Mouse (Mus musculus): ENCODE measurements around the gene Col6a4.

Gene Col6a4

DNA sequence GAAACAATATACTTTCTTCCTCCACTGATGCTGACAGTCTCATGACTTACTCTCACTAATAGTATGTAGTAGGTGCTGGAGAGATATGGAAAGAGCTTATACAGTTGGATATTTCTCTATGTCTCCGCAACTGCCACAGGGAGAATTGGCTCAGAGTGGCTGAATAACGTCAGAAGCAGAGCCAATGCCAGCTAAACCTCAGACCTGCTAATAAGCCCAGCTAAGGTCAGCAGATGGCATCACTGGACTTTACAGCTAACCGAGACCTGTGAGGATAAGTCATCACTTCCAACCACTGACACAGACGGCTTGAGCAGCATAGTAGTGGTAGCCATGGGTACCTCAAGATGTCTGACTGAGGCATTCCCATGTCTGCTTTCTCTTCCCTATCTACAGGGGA, 22.6 kb downstream of the Col6a4 start:
- DNase-seq (ENCODE audit: low spot score) = no peak

DNA sequence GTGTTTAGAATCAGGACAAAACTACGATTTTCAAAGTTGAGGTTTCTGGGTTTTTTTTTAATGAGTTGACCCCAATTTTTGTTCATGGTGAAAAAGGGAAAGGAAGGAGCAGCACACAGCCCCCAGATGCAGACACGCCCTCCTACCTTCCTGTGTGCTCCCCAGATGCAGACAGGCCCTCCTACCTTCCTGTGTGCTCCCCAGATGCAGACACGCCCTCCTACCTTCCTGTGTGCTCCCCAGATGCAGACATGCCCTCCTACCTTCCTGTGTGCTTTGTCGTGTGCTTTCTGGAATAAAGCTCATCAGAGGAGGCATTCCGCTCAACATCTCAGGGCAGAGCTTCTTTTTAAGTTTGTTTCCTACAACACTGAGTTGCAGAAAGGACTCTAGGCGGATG, 24.9 kb downstream of the Col6a4 start:
- DNase-seq (ENCODE audit: low spot score) = no peak

DNA sequence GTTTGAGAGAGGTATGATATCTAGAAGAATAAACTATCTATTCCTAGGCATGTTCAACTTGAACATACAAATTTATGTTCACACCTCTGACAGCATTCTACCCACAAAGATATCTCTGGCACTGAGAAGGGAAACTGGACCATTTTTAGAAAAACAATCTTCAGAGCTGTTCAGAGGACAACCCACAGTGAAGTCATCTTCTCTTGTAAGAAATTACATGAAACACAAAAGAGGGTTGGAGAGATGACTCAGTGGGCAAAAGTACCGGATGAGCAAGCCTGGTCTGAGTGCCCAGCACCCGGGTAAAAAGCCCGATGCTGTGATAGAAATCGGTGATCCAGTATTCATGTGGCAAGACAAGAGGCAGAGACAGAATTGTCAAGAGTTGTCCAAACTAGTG, 43.1 kb downstream of the Col6a4 start:
- no peak for DNase-seq (ENCODE audit: low spot score)

DNA sequence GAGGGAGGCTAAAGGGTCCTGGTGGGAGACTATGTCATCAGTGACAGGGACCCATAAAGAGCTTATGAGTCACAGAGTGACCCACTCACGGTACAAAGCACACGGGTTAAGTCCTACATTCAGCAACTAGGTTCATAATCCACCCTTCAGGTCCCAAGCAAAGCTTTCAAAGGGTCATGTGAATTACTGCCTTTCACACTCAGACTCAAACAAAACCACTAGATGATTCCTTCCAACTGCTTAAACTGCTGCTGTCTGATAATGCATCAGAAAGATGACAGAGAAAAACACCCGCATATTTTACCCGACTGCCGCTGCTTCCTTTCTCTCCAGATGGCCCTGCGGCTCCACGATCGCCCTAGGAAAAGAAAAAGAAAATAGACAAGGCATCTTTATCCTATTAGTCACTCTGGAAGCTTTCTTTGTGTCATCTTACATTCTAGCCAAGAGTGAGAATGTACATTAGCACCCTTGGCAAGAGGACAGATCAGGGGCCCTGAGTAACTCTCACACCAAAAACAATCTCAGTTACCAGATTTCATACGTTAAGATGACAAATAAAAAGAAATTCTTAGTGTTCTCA, 52.6 kb downstream of the Col6a4 start:
- DNase-seq (ENCODE audit: low spot score) = no peak

DNA sequence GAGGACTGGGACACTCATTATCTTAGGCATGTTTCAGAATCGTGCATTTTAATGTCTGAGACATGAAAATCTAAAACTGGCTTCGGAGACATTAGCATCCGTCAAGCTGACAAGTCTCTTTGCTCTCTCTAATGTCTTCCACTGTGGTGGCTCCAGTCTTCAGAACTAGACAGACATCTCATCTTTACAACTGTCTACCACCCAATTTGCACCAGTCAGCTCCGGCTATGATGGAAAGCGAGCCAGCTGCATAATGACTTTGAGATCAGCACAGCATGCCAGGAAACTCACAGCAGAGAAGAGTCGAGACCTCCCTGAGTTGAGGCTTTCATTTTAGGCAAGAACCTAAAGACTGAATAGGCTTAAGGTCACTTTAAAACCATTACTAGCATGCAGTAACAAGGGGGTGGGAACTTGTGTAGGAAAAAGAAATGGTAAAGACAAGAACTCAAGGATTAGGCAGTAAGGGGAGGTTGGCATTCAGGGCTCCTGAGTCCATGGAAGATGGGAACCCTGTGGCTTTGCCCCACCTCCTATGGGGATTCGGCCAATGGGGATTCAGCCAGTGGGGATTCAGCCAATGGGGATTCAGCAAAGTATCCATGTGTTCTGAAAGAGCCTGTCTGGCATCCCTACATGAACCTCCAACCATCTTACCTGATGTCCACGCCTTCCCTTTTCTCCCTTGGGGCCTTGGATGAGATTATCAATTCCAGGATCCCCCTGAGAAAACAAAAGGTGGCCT, 56.5 kb downstream of the Col6a4 start:
- DNase-seq (ENCODE audit: low spot score) = no peak

DNA sequence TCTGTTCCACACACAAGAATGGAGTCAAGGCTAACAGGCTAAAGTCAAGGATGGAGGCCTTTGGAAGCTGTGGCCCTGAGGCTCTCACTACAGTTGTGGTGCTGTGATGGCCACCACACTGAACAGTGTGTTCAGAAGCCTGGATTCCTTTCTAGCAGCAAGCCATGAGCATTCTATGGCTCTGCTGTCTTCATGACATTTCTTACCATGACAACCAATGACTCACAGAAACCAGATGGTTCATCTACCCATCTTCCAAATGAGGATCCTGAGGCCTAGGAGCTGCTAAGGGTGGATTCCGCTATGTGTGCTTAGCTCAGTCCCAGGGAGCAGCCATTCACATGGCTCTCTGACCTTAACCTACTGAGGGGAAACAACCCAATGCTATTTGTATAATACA, 57.3 kb downstream of the Col6a4 start:
- DNase-seq (ENCODE audit: low spot score) = no peak

DNA sequence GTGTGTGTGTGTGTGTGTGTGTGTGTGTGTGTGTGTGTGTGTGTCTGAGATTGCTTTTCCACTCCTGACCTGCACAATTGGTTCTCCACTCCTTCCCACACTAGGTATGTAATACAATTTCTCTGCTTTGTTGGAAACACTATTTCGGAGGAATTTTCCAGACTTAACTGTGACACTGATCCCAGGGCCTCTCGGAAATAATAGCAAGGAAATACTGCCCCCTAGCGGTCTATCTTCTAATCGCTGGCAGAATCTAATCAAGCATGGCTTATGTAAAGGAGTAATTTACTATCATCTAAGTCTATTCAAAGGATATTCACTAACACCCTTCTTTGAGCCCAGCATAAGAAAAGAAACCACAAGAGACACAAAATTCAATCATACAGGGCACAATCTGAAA, 57.7 kb downstream of the Col6a4 start:
- peak; percentile 54 for DNase-seq (ENCODE audit: low spot score)

DNA sequence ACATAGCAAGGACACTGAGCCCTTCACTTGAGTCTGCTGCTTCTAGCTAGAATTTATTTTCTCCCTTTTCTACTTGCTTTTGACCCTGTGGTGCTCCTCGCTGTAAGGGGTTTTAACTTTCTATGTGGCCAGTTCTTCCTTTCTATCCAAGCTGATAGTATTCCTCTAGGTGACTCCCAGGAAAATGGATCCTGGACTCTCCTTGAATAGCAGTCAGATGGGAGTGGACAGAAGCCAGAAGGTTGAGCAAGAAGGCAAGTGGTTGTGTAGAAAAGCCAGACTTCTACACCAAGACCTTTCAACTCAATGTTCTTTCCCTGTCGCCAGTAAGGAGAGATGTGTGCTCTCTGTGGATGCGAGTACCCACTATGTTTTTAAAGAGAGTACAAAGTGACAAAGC, 80.9 kb downstream of the Col6a4 start:
- DNase-seq (ENCODE audit: low spot score) = no peak

DNA sequence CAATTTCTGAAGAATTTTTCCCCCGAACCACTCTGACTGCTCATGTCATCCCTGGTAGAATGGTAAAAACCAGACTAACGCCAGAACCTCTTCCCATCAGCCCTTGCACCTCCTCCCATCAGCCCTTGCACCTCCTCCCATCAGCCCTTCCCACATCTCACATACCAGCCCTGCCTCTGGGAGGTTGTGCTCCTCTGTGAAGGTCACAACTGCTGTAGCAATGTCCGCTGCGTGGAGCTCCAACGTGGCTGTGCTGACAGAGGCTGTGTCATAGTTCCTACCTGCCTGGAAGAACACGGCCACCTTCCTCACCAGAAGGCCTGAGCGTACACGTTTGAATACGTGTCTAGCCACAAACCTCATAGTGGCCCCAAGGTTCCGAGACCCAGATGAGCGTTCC, 83.4 kb downstream of the Col6a4 start:
- DNase-seq (ENCODE audit: low spot score) = no peak

DNA sequence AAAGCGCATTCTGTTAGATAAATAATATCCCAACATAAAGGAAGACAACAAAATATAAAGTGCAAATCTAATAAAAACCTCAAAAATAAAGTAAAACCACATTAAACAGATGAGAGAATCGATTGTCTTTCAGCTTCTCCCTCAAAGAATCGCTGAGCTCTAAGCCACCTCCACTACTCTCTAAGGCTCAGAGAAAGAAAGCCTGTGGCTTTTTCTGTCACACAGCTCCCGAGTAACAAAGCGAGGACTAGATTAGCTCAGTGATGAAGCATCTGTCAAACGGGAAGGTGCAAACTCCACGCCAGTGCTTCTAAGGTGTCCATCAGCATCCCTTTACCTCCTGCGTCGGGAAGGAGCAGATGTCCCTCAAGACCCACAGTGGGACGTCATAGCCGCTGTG, 98.6 kb downstream of the Col6a4 start:
- no peak for DNase-seq (ENCODE audit: low spot score)

DNA sequence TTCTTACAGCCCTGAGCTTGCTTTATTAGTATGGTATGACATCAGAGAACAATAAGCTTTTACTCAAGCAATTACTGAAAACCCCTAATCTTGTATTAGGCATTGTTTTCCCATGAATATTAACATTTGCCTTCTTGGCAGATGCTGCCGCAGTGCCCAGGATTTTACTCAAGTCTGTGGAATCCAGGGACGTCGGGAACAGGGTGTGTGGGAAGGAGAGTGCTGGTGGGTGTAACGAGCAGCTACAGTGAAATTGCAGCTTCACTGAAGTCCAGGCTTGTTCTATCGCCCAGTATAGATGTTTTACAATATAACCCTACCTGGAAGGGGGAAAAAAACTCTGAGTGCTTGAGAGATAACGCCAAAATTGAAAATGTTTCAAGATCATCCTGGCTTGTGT, 104.2 kb downstream of the Col6a4 start:
- no peak for DNase-seq (ENCODE audit: low spot score)

DNA sequence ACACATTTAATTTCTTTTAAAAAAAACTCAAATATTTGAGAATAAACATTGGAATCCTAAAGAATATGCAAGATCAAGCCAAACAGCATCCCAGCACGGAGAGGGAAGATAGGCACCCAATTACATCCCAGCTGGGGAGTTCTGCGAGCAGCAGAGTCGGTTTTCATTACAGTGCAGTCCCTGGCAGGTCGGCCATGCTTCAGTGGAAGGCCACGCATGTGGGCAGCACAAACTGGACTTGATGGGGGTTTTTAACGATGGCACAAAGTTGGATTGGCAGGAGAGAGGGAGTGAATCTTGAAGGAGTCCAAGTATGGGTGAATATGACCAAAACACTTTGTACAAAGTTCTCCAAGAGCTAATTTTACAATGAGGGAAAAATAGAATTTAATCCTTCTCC, 106.5 kb downstream of the Col6a4 start:
- no peak for DNase-seq (ENCODE audit: low spot score)

DNA sequence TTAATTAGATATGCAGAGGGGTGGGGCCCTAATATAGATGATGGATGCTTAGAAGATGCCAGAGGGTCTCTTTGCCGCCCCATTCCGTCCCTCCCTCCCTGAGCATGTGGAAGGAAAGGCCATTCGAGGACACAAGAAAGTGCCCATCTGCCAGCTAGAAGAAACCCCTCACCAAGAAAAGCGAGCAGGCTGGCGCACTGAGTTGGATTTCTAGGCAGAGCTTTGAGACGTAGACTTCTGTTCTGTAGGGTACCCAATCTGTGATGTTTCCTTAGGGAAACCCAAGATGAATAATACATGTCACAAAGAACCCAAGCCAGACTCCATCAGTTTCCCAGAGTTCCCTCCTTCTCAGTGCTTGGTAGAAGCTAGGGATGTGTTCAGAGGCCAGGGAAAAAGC, 107.1 kb downstream of the Col6a4 start:
- no peak for DNase-seq (ENCODE audit: low spot score)

DNA sequence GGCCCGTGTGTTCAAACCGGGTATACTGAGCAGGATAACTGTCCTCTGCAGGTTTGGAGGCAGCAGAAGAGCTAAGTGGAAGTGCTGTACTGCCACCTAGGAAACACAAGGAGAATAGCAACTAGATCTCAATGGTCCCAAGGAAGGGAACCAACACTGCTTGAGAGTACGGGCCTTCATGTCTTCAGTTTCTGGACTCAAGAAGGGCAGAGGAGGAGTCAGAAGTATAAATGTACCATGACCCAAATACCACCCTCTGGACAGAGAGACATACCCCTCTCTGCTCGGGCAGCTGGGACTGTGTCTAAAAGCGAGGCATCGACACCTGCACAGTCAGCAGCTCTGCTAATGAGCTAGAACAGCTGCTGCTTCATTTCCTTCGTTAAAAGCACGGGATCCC, 108.5 kb downstream of the Col6a4 start:
- no peak for DNase-seq (ENCODE audit: low spot score)

DNA sequence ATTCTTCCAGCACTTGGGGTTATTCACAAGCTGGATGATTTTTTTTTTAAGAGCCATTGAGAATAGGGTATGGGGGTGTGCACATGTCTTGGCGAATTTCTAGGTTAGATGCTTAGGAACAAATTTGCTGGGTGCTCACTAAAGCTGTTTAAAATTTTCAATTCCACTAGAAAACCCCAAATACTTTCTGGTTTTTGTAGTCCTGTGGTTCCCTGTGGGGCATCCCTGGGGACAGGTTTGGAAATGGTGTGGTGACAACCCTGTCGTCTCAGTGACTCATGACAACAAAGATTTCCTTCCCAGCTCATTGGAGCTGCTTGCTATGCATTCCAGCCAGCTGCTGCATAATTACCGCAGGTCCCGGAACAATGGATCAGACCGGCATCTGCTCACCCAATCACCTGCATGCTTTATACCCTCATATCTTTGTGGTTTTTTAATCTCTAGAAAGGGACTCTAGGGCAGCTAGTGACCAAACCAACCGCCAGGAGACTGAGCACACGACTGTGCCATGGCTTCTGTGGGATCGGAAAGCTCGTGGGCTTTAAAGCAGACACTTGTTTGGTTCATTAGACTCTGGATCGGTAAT, 111.6 kb downstream of the Col6a4 start:
- DNase-seq (ENCODE audit: low spot score) = no peak

DNA sequence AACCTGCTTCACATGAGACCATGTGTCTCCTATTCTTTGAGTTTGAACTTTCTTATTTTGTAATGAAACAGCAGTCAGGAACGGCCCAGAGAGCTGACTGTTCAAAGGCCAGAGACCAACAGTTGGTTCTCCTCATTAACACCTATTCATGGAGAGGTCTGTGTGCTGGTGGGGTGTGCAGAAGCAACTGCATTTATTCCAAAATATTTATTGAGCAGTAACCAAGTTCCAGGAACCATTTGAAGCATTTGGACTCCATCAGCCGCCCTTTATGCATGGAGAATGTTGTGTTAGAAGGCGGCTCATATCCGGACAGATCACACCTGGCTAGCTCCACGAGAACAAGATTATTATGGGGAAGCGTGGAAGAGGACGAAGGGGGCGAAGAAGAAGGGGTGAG, 118.1 kb downstream of the Col6a4 start:
- DNase-seq (ENCODE audit: low spot score) = peak; percentile 50

DNA sequence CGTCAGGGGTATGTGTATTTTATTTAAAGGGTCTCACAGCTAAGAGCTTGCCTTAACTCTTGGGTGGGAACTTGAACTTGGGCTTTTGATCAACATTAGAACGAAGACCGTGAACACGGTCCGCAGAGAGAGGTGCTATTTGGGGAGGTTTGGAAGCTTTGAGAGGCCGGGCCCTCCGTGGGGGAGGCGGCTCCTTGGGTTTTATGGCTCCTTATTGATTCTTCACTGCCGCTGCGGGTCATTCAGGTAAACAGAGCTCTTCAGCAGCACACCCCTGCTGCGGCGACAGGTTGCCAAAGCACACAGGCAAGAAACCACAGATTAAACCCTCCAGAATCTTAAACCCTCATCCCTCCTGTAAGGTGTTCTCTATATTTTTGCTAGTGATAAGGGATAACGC, 119.7 kb downstream of the Col6a4 start:
- DNase-seq (ENCODE audit: low spot score) = no peak

DNA sequence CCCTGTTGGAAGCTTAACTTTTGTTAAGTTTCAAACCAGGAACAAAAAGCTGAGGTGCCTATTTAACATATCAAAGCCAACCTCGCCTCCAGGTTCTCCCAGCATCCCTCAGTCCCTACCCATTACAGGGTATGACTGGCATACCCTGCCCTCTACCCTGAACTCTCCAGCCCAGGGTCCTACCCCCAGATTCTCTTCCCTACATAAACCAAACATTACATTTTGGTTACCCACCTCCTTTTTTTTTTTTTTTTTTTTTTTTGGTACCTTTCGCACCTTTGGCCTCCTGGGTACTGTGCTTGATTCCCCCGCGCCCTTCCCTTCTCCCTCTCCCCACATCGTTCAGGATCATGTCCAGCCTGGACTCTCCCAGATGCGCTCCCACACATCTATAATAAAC, 120.3 kb downstream of the Col6a4 start:
- DNase-seq (ENCODE audit: low spot score) = no peak

DNA sequence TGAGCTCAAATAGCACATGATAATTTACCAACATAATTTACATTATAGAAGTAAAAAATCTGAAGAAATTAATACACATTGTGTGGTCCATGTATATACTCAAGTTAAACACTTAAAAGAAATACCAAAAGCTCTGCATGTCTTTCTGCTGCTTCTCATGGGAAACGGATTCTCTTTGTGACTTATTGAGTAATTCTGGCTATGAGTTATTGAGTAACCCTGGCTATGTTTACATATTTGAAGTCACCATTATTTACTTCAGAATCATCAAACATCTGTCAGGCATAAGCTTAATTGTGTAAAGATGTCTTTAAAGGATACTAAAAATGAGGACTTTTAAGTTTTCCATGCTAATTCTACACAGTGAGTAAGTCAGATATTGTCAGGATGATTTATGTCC, 122.8 kb downstream of the Col6a4 start:
- DNase-seq (ENCODE audit: low spot score) = no peak

DNA sequence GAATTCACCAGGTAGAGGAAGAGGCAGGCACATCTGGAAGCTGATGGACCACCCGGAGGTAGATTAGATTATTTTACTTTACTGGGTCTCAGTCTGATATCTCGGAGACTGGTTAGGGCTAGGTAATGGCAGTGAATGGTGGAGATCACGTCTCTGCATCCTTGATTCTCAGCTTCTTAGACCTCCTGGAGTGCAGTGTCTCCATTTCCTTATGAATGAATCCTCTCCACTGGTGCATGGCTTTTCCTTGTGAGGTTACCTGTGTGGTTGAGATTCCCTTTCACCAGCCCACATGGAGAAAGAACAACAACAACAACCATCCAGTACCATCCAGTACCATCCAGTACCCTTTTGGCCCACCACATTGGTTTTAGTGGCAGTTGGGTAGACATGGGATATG, 124.6 kb downstream of the Col6a4 start:
- DNase-seq (ENCODE audit: low spot score) = no peak

DNA sequence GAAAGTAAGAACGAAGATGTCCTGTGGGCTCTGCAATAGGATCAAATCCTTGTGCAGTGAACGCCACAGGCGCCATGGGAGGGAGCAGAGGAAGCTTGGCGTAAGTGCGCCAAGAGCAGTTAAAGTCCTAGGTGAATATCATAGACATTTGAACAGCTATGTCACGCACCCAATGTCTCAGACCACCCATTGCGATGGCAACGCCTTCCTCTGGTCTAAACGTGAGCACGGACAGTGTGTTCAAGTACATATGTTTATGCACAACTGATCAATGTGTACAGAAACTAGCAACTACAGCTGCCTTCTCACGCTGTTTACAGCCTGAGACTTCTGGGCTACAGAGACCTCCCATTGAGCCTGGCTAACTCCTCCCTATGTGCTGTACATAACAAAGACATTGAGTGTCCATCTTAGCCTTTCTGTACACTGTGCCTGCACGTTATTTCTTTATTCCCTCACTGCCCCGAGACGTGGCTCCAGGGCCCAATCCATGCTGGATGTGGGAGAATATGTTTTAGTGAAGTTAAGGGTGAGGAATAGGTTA, 125.2 kb downstream of the Col6a4 start:
- no peak for DNase-seq (ENCODE audit: low spot score)

DNA sequence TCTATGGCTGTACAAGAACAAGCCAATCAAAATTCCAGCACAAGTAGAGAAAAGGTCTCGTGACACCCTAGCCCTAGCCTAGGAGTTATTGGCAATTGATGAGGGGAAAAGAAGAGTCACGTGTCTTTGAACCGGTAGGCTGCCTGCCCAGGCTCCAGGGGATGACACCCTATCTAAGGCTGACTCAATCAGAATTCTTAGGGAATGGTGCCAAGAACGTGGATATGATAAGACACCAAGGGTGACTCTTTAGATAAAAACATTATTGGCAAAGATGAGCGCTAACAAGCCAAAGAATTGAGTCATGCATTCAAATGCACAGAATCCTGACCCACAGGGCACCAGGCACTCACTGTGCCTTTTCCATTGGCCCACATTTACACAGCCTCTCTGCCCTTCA, 125.7 kb downstream of the Col6a4 start:
- DNase-seq (ENCODE audit: low spot score) = no peak

DNA sequence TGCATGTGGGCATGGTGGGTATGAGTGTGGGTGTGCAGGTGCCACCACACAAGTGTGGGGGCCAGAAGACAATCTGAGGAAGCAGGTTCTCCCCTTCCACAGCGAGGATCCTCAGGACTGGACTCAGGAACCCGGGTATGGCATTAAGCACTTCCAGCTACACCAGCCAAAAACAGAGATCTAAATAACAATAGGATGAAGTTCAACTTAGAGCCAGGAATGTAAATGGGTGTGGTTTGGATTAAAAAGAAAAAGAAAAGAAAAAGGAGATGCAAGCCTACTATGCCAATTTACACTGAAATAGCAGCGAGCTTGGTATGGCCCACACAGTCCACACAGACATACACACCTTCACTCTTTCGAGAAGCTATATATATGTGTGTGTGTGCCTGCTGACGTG, 128.6 kb downstream of the Col6a4 start:
- DNase-seq (ENCODE audit: low spot score) = no peak

DNA sequence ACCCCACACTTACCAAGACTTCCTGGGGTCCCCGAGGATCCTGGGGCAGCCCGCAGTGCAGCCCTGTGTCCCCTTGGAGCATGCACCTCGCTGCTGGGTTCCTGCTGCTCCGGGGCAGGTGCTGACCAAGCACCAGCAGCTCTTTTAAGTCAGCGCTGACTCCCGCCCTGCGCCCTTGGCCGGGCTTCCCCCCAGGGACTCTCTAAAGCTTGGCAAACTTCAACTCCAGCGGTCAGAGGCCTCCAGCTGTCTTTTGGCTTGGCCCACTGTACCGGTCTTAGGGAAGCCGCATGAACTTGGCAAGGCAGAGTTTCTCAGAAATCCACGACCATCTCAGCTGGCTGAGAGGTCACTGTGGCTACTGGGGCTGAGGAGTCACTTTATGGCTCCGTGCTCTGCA, 136.1 kb downstream of the Col6a4 start, which contains the start of gene Col6a5:
Col6a5 (minus strand) TSS at position 111 of the 400 bp plus-strand sequence.
- peak; percentile 38 for DNase-seq (ENCODE audit: low spot score)

Data from lung, postnatal 25 days (tissue).